ENCODE assay signal across 7 mouse cellular contexts in genomic region chr10:79669576-79670057, GRCm38 (mm10). TPM values are rescaled to one million over a fixed set of nuclear protein-coding genes. Genes with fewer than 3 reads are reported as not detected.
A peak's percentile ranks its signal among the peaks of the same experiment; 100 is the strongest.
DNase-seq lines count a peak whose midpoint lies in the region; TF ChIP-seq lines count a peak whose summit lies in the region.

No protein-coding gene starts in this region.

- no peaks in the 10 kb centered on the region for H3K27me3 ChIP-seq in small intestine, adult 2 months (ENCODE audit: control insufficient read depth, insufficient read depth, low read length)

- no peak for TF ChIP-seq POLR2A in small intestine, adult 2 months (IDR thresholded peaks at IDR 0.05; ENCODE audit: low read depth, low read length)

- H3K4me3 ChIP-seq in small intestine, adult 2 months (ENCODE audit: low read depth, low read length): peak overlapping the region; percentile 88

- intact Hi-C loops in left cerebral cortex, postnatal 36 days (cut with DNase I): loop anchor here (1.0 to 10.0 kb wide), 3 partner anchors 12 to 915 kb away; partner anchors contain the start of gene Ccdc105

- H3K4me1 ChIP-seq in small intestine, adult 2 months (ENCODE audit: control insufficient read depth, insufficient read depth, insufficient read length, low read length): peaks cover 8% of the 10 kb centered on the region

- WGBS in small intestine, adult 2 months: under 1% methylated on average over 47 of the region's 47 CpGs

- peak; percentile 53 for DNase-seq in adipocyte (ENCODE audit: low spot score)
- peak; percentile 77 to 78 for DNase-seq in cerebellum, postnatal 36 days
- peak; percentile 71 for DNase-seq in gastrocnemius, adult 18-20 months (ENCODE audit: low spot score)
- DNase-seq in induced T-regulatory cell, adult 2 months (ENCODE audit: low read depth): peak; percentile 85
- DNase-seq in left cerebral cortex, postnatal 36 days (ENCODE audit: low spot score in 2 of 2): peak; percentile 85 to 87
- peak; percentile 83 for DNase-seq in mesoderm, embryonic 11.5 days (ENCODE audit: low read depth, low spot score)

- no peak for TF ChIP-seq CTCF in small intestine, adult 2 months (IDR thresholded peaks at IDR 0.05; ENCODE audit: extremely low read depth, insufficient read length, insufficient replicate concordance, low read depth, low read length)

- H3K36me3 ChIP-seq in small intestine, adult 2 months (ENCODE audit: control insufficient read depth, insufficient read depth, low read length): peaks cover 2% of the 10 kb centered on the region; the same call in 1 of the 2 replicates

- H3K27ac ChIP-seq in small intestine, adult 2 months (ENCODE audit: insufficient read depth, low read depth, low read length): peak overlapping the region; percentile 75

RNA-seq across cellular contexts. Expression of gene Tpgs1, which starts 0.4 kb away (rescaled TPM):
- total RNA-seq in gastrocnemius, adult 18-20 months (2021): 10 to 100 TPM; 19.1 to 19.7 TPM
- 10 to 100 TPM; 71.4 to 91.6 TPM for total RNA-seq in left cerebral cortex, postnatal 36 days (2021)
- 76.0 and 138 TPM in 2 replicates for polyA plus RNA-seq in small intestine, adult 2 months (2012; rRNA removed)

RNA-seq across cellular contexts. Expression of gene Madcam1, which starts 5.3 kb away (rescaled TPM):
- not detected for total RNA-seq in gastrocnemius, adult 18-20 months (2021)
- total RNA-seq in left cerebral cortex, postnatal 36 days (2021): not detected
- polyA plus RNA-seq in small intestine, adult 2 months (2012; rRNA removed): 9.9 and 20.7 TPM in 2 replicates

RNA-seq across cellular contexts. Expression of gene Cdc34, which starts 12.4 kb away (rescaled TPM):
- total RNA-seq in gastrocnemius, adult 18-20 months (2021): 100 to 1,000 TPM; 388 to 419 TPM
- total RNA-seq in left cerebral cortex, postnatal 36 days (2021): 10 to 100 TPM; 76.2 to 90.0 TPM
- polyA plus RNA-seq in small intestine, adult 2 months (2012; rRNA removed): 101 and 163 TPM in 2 replicates

RNA-seq across cellular contexts. Expression of gene Gzmm, which starts 19.2 kb away (rescaled TPM):
- total RNA-seq in gastrocnemius, adult 18-20 months (2021): 10 to 100 TPM in 1 of 2 experiments, 1 to 10 TPM in 1; 8.3 to 10.1 TPM
- 1 to 10 TPM; 1.8 to 2.0 TPM for total RNA-seq in left cerebral cortex, postnatal 36 days (2021)
- polyA plus RNA-seq in small intestine, adult 2 months (2012; rRNA removed): 0.11 and 0.52 TPM in 2 replicates

RNA-seq across cellular contexts. Expression of gene Odf3l2, which starts 24.1 kb away (rescaled TPM):
- total RNA-seq in gastrocnemius, adult 18-20 months (2021): 100 to 1,000 TPM in 1 of 2 experiments, 10 to 100 TPM in 1; 42.1 to 178 TPM
- under 1 TPM; 0.25 to 0.63 TPM for total RNA-seq in left cerebral cortex, postnatal 36 days (2021)
- not detected in 2 replicates for polyA plus RNA-seq in small intestine, adult 2 months (2012; rRNA removed)

Comparison
In these comparisons a context has a peak if more than half of its experiments do, and no peak if none do; other contexts are left out.
1. Peak in every context shown above with its lines: DNase-seq, H3K4me3 ChIP-seq and H3K27ac ChIP-seq.
2. RNA of gene Cdc34, which starts 12.4 kb away (total RNA-seq): 388 to 419 TPM in gastrocnemius, adult 18-20 months; 76.2 to 90.0 TPM in left cerebral cortex, postnatal 36 days; every median in the first group is over 4 times any median in the second.